Mouse (Mus musculus): ENCODE results near the gene Csrnp2.

Csrnp2 gene

GRCm38 (mm10) chr15:100429959-100430565, 65.2 kb downstream of the Csrnp2 start:
- no peak for DNase-seq (ENCODE audit: low spot score in 2 of 2)

Measured in frontal cortex, postnatal 14 days (tissue).